In genomic region chr7:83452309-83452708, GRCm38 (mm10) we compare ENCODE assay signal across 24 mouse cellular contexts.
DNase-seq lines count a peak whose midpoint lies in the region; ATAC-seq lines count a peak whose summit lies in the region.
"Had no signal": no experiment of that assay in that cellular context is flagged by ENCODE, and none has a peak within 500 bp of the region (broad histone marks: within the 10 kb centered on the region; RNA-seq: fewer than 3 reads in every experiment).

No protein-coding gene starts in this region.

- no peaks in the 10 kb centered on the region for H3K27me3 ChIP-seq in heart, embryonic 16.5 days (ENCODE audit: control insufficient read depth, insufficient read depth, low read length)
- no peaks in the 10 kb centered on the region for H3K27me3 ChIP-seq in midbrain, embryonic 11.5 days (ENCODE audit: control insufficient read depth, insufficient read depth, low read length)
- H3K27me3 ChIP-seq in midbrain, embryonic 16.5 days (ENCODE audit: control insufficient read depth, insufficient read depth, low read depth, low read length), result no peaks in the 10 kb centered on the region
- no peaks in the 10 kb centered on the region for H3K27me3 ChIP-seq in hindbrain, embryonic 11.5 days (ENCODE audit: control insufficient read depth, insufficient read depth, low read length)
- H3K27me3 ChIP-seq: liver, embryonic 15.5 days had no signal

- 0 out of 2 replicates have a peak overlapping the region, but pooled peaks have one; percentile 18 for H3K27ac ChIP-seq in heart, embryonic 16.5 days (ENCODE audit: low read length)
- no peak overlapping the region for H3K27ac ChIP-seq in midbrain, embryonic 11.5 days (ENCODE audit: low read depth, low read length)
- H3K27ac ChIP-seq in midbrain, embryonic 16.5 days (ENCODE audit: low read length), result no peak overlapping the region
- no peak overlapping the region for H3K27ac ChIP-seq in hindbrain, embryonic 11.5 days (ENCODE audit: low read depth, low read length)
- H3K27ac ChIP-seq: embryonic facial prominence, embryonic 10.5 days; hindbrain, embryonic 10.5 days; hindbrain, postnatal 0 days; liver, embryonic 15.5 days; macrophage had no signal

- peak overlapping the region; percentile 18; the same call in 1 of the 2 replicates for H3K4me2 ChIP-seq in heart, embryonic 16.5 days (ENCODE audit: low read depth, low read length)
- H3K4me2 ChIP-seq in midbrain, embryonic 11.5 days, result no peak overlapping the region
- H3K4me2 ChIP-seq in midbrain, embryonic 16.5 days (ENCODE audit: low read length), result no peak overlapping the region
- no peak overlapping the region for H3K4me2 ChIP-seq in hindbrain, embryonic 11.5 days (replicated peaks; ENCODE audit: low read depth, low read length)
- H3K4me2 ChIP-seq: liver, embryonic 15.5 days had no signal

- no peak overlapping the region for H3K9ac ChIP-seq in heart, embryonic 16.5 days (ENCODE audit: low read length)
- H3K9ac ChIP-seq in midbrain, embryonic 11.5 days (ENCODE audit: low read length), result no peak overlapping the region
- H3K9ac ChIP-seq in midbrain, embryonic 16.5 days (ENCODE audit: low read depth, low read length), result no peak overlapping the region
- no peak overlapping the region for H3K9ac ChIP-seq in hindbrain, embryonic 11.5 days (ENCODE audit: low read depth, low read length)
- H3K9ac ChIP-seq: forebrain, postnatal 0 days; liver, embryonic 15.5 days had no signal

- ATAC-seq in heart, embryonic 16.5 days (replicated peaks; ENCODE audit: extremely low read depth, insufficient read depth, low FRiP score), result peak; percentile 41
- ATAC-seq in midbrain, embryonic 11.5 days (ENCODE audit: low FRiP score), result no peak
- ATAC-seq in midbrain, embryonic 16.5 days, result no peak
- no peak for ATAC-seq in hindbrain, embryonic 11.5 days (ENCODE audit: low FRiP score)
- ATAC-seq: forebrain, postnatal 0 days; hindbrain, postnatal 0 days had no signal

- intact Hi-C loops in heart, postnatal 10 days (cut with DNase I), result no loop called here

- H3K9me3 ChIP-seq in heart, embryonic 16.5 days (replicated peaks; ENCODE audit: control insufficient read depth, low read length), result no peaks in the 10 kb centered on the region
- no peaks in the 10 kb centered on the region for H3K9me3 ChIP-seq in midbrain, embryonic 11.5 days (ENCODE audit: control insufficient read depth, low read length)
- no peaks in the 10 kb centered on the region for H3K9me3 ChIP-seq in midbrain, embryonic 16.5 days (replicated peaks; ENCODE audit: control insufficient read depth, low read length, poor library complexity, severe bottlenecking)
- H3K9me3 ChIP-seq in hindbrain, embryonic 11.5 days (ENCODE audit: control insufficient read depth, low read length), result no peaks in the 10 kb centered on the region
- H3K9me3 ChIP-seq: embryonic facial prominence, embryonic 10.5 days; hindbrain, embryonic 10.5 days; liver, embryonic 15.5 days had no signal

- H3K4me3 ChIP-seq in heart, embryonic 16.5 days (ENCODE audit: low read length), result no peak overlapping the region
- H3K4me3 ChIP-seq in midbrain, embryonic 11.5 days (ENCODE audit: low read depth, low read length), result no peak overlapping the region
- no peak overlapping the region for H3K4me3 ChIP-seq in midbrain, embryonic 16.5 days (ENCODE audit: low read depth, low read length)
- H3K4me3 ChIP-seq in hindbrain, embryonic 11.5 days (ENCODE audit: low read depth, low read length), result no peak overlapping the region
- H3K4me3 ChIP-seq: embryonic facial prominence, embryonic 10.5 days; hindbrain, embryonic 10.5 days; liver, embryonic 15.5 days had no signal

- no peaks in the 10 kb centered on the region for H3K36me3 ChIP-seq in heart, embryonic 16.5 days (ENCODE audit: control insufficient read depth, insufficient read depth)
- no peaks in the 10 kb centered on the region for H3K36me3 ChIP-seq in midbrain, embryonic 11.5 days (ENCODE audit: control insufficient read depth, insufficient read depth, low read length)
- H3K36me3 ChIP-seq in midbrain, embryonic 16.5 days (ENCODE audit: control insufficient read depth, insufficient read depth, low read length), result no peaks in the 10 kb centered on the region
- H3K36me3 ChIP-seq in hindbrain, embryonic 11.5 days (ENCODE audit: control insufficient read depth, insufficient read depth, low read length), result no peaks in the 10 kb centered on the region
- H3K36me3 ChIP-seq: embryonic facial prominence, embryonic 10.5 days; hindbrain, embryonic 10.5 days; liver, embryonic 15.5 days had no signal

- 10% methylated on average over 7 of the region's 7 CpGs for WGBS in heart, embryonic 16.5 days
- WGBS in midbrain, embryonic 11.5 days, result 64% methylated on average over 7 of the region's 7 CpGs
- WGBS in midbrain, embryonic 16.5 days, result 63% methylated on average over 7 of the region's 7 CpGs
- 65% methylated on average over 7 of the region's 7 CpGs for WGBS in hindbrain, embryonic 11.5 days

- H3K4me1 ChIP-seq in heart, embryonic 16.5 days (ENCODE audit: control insufficient read depth, insufficient read depth, low read length), result peaks cover 13% of the 10 kb centered on the region
- H3K4me1 ChIP-seq in midbrain, embryonic 11.5 days (ENCODE audit: control insufficient read depth, insufficient read depth, low read length), result no peaks in the 10 kb centered on the region
- H3K4me1 ChIP-seq in midbrain, embryonic 16.5 days (ENCODE audit: control insufficient read depth, insufficient read depth, low read length), result no peaks in the 10 kb centered on the region
- H3K4me1 ChIP-seq in hindbrain, embryonic 11.5 days (replicated peaks; ENCODE audit: control insufficient read depth, insufficient read depth, low read length), result no peaks in the 10 kb centered on the region
- H3K4me1 ChIP-seq: hindbrain, embryonic 10.5 days; liver, embryonic 15.5 days had no signal

- peak; percentile 50 for DNase-seq in embryo, embryonic 10.5 days (ENCODE audit: low spot score)
- no peak for DNase-seq in embryo, embryonic 11 days
- no peak for DNase-seq in heart, postnatal 10 days
- DNase-seq in midbrain, embryonic 11.5 days (ENCODE audit: low spot score, missing footprints), result peak; percentile 23
- DNase-seq in hindbrain, embryonic 11.5 days (ENCODE audit: low spot score), result no peak
- DNase-seq: adrenal gland, postnatal 10 days; cerebellum, adult 2 months; cerebellum, postnatal 25 days; forebrain, postnatal 0 days; gastrocnemius, postnatal 25 days; kidney, adult 9 months; left cerebral cortex, postnatal 4 days; liver; right cerebral cortex, adult 18-20 months; right cerebral cortex, postnatal 4 days; thymus, adult 2 months; thymus, postnatal 4 days had no signal

Comparison
In these comparisons a context has a peak if more than half of its experiments do, and no peak if none do; other contexts are left out.
1. DNase-seq: peak in embryo, embryonic 10.5 days (single experiment) and midbrain, embryonic 11.5 days (single experiment); none in embryo, embryonic 11 days (single experiment), heart, postnatal 10 days (0 of 2) and hindbrain, embryonic 11.5 days (single experiment).